Mouse (Mus musculus) cortical plate, adult 2 months (tissue): ENCODE data around the gene Homez.

Source experiments
- CTCF ChIP-seq: fragments of 200-500 bp; IDR thresholded peaks from 2 replicates; pipeline ENCODE4 v1.5.1; 2011; ENCODE audit warnings: mild to moderate bottlenecking, control low read depth, low read length; ENCODE audit not compliant: insufficient read depth; ENCODE audit errors: extremely low read depth
- POLR2A ChIP-seq: fragments of 200-500 bp; IDR thresholded peaks from 2 replicates; pipeline ENCODE4 v1.6.1; 2011; ENCODE audit warnings: mild to moderate bottlenecking, low read length, control low read depth; ENCODE audit not compliant: insufficient read depth; ENCODE audit errors: extremely low read depth

DNA sequence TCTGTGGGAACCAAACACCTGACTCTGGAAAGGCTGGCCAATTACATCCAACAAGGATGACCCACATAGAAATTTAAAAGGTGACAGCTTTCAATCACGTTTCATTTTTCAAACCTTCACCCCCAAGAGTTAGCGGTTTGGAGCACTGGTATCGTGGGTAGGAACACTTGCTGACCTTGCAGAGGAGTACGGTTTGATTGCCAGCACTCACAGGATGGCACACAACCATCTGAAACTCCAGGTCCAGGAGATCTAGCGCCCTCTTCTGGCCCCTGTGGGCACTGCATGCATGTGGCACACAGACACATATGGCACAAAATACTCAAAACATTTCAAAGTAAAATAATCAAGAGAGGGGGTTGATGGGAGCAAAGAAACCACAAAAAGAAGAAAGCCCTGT is 3.8 kb downstream of the Homez start:
- TF ChIP-seq POLR2A (no peak), CTCF (0 out of 2 replicates have a peak, but pooled peaks have one; percentile 19)
